Mouse (Mus musculus) MEL (cell line): ENCODE data around the gene Plac9a.

Source experiments
- CTCF ChIP-seq, 3 experiments: IDR thresholded peaks in 2 of 3; conservative IDR thresholded peaks in 1 of 3; 2 replicates each; pipeline ENCODE4 v1.5.1; 2011 to 2012; ENCODE audit warnings: low read length in 3 of 3, low read depth in 2 of 3, mild to moderate bottlenecking in 2 of 3, improper control_type of control experiment in 1 of 3, inconsistent platforms in 1 of 3, mixed read lengths in 1 of 3, moderate library complexity in 1 of 3; ENCODE audit not compliant: control insufficient read depth in 1 of 3, insufficient read depth in 1 of 3, poor library complexity in 1 of 3, severe bottlenecking in 1 of 3
- EP300 ChIP-seq, 2 experiments: IDR thresholded peaks; 2 replicates each; pipeline ENCODE4 v1.6.1; 2011; ENCODE audit warnings: improper control_type of control experiment in 2 of 2, low read length in 2 of 2, low read depth in 1 of 2, mild to moderate bottlenecking in 1 of 2
- GATA1 ChIP-seq: IDR thresholded peaks from 2 replicates; pipeline ENCODE4 v1.6.1; 2011; ENCODE audit warnings: low read depth, low read length, improper control_type of control experiment
- POLR2A ChIP-seq, 2 experiments: IDR thresholded peaks; 2 replicates each; pipeline ENCODE4 v1.6.1; 2011 to 2012; ENCODE audit warnings: low read length in 2 of 2, mild to moderate bottlenecking in 2 of 2, control low read depth in 1 of 2, improper control_type of control experiment in 1 of 2, low read depth in 1 of 2, moderate library complexity in 1 of 2; ENCODE audit not compliant: control insufficient read depth in 1 of 2, insufficient read depth in 1 of 2, poor library complexity in 1 of 2
- POLR2AphosphoS2 ChIP-seq: IDR thresholded peaks from 2 replicates; pipeline ENCODE4 v1.6.1; 2011; ENCODE audit warnings: low read length, improper control_type of control experiment
- RAD21 ChIP-seq: IDR thresholded peaks from 2 replicates; pipeline ENCODE4 v1.6.1; 2011; ENCODE audit warnings: mild to moderate bottlenecking, low read depth, low read length, improper control_type of control experiment
- TCF12 ChIP-seq: IDR thresholded peaks from 2 replicates; pipeline ENCODE4 v1.6.1; 2014; ENCODE audit warnings: low read depth, mild to moderate bottlenecking, inconsistent platforms, low read length, improper control_type of control experiment, moderate library complexity
- UBTF ChIP-seq: IDR thresholded peaks from 2 replicates; pipeline ENCODE4 v1.6.1; 2012; ENCODE audit warnings: low read depth, mild to moderate bottlenecking, inconsistent platforms, low read length, improper control_type of control experiment, moderate library complexity, borderline replicate concordance; ENCODE audit not compliant: insufficient read depth
- ZC3H11A ChIP-seq: IDR thresholded peaks from 2 replicates; pipeline ENCODE4 v1.6.1; 2012; ENCODE audit warnings: low read depth, mild to moderate bottlenecking, inconsistent platforms, low read length, improper control_type of control experiment

DNA sequence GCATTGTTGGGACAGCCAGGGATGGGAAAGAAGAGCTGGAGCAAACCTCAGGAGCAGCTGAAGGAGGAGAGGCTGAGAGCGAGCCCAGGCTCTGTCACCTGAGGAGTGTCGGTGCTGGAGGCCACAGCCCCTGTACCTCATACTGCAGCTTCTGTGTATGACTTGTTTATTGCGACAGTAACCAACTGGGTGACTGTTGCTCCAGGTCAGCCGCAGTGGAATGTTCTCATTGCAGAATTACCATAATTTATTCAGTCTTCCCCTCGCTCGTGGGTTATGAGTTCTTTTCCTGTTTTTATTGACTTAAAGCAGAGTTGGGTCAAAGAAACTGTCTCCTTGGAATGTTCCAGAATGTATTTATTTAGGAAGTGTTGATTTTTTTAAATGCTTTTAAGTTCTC, 54.7 kb downstream of the Plac9a start:
- TF ChIP-seq RAD21 (no peak), TCF12 (no peak), CTCF (IDR thresholded peaks at IDR 0.05 in 2 of 3, conservative IDR thresholded peaks at IDR 0.05 in 1 of 3; ENCODE audit: control insufficient read depth in 1 of 3, insufficient read depth in 1 of 3, low read depth in 2 of 3, low read length in 3 of 3, poor library complexity in 1 of 3, severe bottlenecking in 1 of 3) (no peak), EP300 (IDR thresholded peaks at IDR 0.05; ENCODE audit: low read depth in 1 of 2, low read length in 2 of 2) (no peak), POLR2A (IDR thresholded peaks at IDR 0.05; ENCODE audit: control insufficient read depth in 1 of 2, insufficient read depth in 1 of 2, low read depth in 1 of 2, low read length in 2 of 2, poor library complexity in 1 of 2) (no peak), GATA1 (no peak), UBTF (no peak), POLR2AphosphoS2 (no peak), ZC3H11A (no peak)
